Mouse (Mus musculus): ENCODE data around the gene Ttc25.

DNA sequence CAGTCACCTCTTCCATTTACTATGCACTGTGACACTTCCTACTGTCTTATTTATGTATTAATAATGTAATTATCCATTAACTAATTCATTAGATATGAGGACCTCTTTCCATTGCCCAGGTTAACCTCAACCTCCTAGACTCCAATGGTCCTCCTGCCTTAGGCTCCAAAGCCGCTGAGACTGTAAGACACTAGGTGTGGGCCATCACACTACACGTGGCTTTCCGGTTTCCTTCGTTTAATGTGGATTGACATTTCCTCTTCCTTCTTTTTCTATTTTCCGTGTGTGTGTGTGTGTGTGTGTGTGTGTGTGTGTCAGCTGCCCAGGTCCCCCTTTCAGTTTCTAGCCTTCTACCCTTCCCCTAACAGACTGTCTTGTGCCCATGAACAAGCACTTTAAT is 21.8 kb downstream of the Ttc25 start:
- TF ChIP-seq CTCF (IDR thresholded peaks at IDR 0.05; ENCODE audit: extremely low read depth, insufficient read depth, low read length): no peak
- no peak for TF ChIP-seq POLR2A (IDR thresholded peaks at IDR 0.05; ENCODE audit: extremely low read depth, insufficient read depth, low read length)
